Mouse (Mus musculus) common myeloid progenitor, adult 5-6 weeks (primary cell): ENCODE data around the gene Arvcf. TPM values are rescaled to one million over a fixed set of nuclear protein-coding genes. Genes with fewer than 3 reads are reported as not detected.
A peak's percentile ranks its signal among the peaks of the same experiment; 100 is the strongest.

Experiments used
- ATAC-seq: replicated peaks from 2 replicates; pipeline ENCODE4 v1.8.0; 2016; ENCODE audit warnings: low read depth, mild to moderate bottlenecking, moderate TSS enrichment, inconsistent platforms; ENCODE audit not compliant: poor library complexity, severe bottlenecking
- total RNA-seq: library from RNA; stranded (forward); fragments of 200-1000, 187-1606 nt; gene quantifications from 2 replicates; pipeline ENCODE4 v1.2.3, GENCODE M21; 2017

Arvcf gene
- total RNA-seq, 1 experiment from 2014 or later: 28.5 TPM

GRCm38 (mm10) chr16:18405091-18405854 is 57.3 kb downstream of the Arvcf start:
- no peak for ATAC-seq

DNA sequence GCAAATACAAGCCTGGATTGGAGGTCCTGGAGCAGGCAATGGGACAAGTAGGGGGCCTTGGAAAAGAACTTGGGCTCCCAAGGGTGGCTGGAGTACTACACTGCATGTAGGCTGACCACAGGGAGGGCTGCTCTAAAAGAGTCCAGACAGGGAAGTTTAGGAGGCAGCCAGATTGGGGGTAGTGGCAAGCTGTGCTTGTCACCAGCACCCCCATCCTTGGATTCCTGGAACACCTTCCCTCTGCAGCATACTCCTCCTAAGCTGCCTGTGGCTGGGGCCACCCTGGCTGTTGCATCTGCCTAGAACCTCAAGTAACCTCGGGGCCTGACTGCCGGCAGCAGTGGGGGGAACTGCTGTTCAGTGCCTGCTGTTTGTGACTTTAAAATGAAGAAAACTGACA is 57.9 kb downstream of the Arvcf start:
- ATAC-seq: no peak

DNA sequence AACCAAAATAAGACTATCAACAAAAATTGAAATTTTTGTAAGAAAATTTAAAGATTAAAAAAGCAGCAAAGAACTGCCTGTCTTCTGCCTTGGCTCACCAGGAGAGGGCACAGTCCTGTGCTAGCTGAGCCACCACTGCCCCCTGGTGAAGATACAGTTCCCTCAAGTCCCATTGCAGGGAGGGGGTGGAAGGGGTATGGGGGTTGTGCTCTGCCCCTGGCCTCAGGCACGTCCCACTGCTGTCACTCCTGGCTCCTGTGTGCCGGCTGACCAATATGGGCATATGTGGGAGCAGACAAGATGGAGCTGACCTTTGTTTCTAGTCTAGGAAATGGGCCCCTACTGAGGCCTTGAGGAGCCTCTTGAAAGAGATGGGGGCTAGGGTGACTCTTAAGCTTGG is 58.3 kb downstream of the Arvcf start:
- peak; percentile 86 for ATAC-seq

DNA sequence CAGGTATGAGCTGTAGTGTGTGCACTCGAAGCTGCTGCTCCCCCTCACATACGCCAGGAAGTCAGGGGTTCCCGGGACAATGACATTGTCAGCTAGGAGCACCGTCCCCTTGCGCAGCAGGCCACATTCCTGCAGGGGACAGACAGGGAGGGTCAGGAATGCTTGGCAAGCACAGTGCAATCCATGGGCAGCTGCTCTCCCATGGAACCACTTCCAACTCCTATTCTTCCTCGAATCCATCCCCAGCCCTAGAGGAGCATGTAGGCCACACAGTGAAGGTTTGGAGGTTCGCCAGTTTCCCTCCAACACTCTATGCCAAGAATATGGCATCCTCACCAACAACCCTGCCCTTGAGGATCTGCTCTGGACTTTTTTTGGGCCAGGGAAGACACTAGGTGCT is 59.9 kb downstream of the Arvcf start:
- ATAC-seq: no peak

DNA sequence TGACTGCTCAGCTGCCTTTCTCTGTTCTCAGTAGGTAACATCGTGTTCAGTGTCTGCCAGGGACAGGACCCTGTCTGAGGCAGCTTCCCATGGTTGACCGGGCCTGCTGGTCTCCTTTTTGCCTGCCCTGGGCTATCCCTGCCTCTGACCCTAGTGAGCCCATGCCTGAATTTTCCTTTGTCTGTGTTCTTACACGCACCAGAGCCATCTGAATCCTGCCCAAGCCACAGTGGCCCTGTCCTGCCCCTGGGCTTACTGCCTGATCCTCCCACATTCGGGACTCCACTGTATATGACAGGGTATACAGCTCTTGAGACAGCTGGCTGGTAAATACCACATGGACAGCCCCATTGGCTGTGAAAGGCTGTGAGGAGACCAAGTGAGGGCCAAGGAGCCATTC is 61.8 kb downstream of the Arvcf start:
- no peak for ATAC-seq

GRCm38 (mm10) chr16:18410418-18410817 is 62.4 kb downstream of the Arvcf start:
- ATAC-seq: no peak

DNA sequence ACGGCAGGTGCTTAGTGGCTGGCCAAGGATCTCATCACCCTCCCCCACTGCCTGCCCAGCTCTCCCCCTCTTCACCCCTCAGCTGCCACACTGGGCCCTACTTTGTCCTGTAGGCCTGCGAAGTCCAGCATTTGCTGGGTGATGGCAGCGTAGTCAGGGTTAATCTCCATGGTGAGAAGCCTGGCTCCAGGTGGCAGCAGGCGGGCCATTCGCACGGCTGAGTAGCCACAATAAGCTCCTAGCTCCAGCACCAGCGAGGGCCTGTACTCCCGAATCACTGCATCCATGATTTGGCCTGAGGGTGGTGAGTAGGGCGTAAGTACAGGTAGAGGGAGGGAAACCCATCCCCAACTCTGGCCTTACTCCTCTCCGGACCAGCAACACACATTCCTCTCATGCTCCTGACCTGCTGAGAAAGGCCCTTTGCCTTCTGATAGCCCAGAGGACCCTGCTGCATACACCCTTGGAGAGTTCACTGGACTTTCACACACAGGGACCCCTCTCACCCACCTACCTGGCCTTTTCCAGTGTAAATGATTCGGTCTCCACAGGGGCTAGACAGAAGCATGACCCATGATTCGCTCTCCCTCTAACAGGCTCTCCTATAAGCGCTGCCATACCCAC is 63.2 kb downstream of the Arvcf start:
- ATAC-seq: no peak

GRCm38 (mm10) chr16:18411802-18412476 is 64.0 kb downstream of the Arvcf start:
- ATAC-seq: peak; percentile 79

DNA sequence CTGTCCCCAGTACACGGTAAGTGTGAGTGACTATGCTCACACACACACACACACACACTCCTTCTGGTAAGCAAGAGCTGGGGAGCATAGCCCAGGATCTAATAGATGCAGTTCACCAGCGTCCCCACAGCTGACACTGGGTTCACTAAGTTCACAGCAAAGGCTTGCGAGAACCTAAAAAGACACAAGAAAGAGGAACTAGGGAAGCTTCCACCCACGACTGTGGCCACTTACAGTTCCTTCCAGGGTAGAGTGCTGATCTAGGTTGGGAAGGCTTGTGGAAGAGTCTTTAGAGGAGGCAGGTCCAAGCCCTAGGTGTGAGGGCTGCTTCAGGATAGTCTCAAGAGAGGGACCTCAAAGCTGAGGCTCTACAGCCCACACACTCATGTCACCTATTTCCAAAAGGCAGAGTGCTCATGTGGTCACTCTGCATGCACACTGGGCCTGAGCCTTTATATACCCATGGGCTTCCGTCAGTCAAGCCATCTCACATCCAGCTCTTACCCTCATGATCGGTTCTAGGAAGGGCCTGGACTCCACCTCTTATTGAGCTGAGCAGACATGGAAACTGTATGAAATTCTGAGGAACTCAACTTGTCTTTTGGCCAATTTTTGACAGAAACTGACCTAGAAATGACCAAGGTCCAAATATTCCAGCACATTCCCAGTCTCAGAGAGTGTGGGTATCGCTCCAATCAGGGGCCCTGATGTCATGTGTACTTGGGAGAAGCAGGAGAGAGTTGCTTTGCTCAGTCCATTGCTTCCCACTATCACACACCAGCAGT is 65.2 kb downstream of the Arvcf start:
- peak; percentile 50 for ATAC-seq

DNA sequence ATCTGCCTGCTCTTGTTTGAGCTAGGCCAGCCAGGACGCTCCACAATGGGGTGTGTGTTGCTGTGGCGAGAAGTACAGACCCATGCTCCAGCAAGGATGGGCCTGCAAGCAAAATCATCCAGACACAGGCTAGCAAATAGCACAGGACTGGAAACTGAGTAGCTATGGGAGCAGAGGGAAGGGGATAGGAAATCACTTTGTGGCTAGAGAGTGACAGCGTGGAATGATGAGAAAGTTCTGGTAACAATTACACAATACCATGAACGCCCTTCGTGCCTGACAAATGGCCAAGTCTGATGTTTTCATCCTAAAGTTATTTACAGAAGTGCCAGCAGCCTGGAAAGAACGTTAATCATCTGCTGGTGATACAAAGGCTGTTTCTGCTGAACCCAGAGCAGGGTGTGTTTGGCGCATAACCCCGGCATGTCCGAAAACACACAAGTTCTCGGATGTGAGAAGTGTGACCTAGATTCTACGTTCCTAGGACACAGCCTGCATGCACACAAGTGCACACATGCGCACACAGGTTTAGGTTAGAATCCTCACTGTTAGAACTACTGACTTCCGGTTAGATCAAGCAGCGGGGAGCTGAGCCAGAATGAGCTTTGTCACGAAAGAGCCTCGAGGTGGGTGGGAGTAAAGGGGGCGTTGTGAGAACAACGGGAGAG is 68.2 kb downstream of the Arvcf start:
- no peak for ATAC-seq

DNA sequence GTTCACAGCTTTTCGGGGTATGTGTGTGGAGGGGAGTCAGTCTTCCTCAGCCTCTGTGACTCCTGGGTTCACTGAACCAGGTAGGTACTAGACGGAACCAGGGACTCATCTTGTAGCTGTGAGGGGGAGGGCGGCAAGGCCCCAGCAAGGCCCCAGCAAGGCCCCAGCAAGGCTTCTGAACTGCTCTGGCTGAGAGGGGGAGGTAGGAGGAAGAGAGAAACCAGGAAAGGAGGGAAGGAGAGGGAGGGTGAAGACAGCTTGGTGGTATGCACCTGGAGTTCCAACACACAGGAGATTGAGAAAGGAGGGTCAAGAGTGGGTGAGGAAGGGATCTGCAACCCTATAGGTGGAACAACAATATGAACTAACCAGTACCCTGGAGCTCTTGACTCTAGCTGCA is 68.9 kb downstream of the Arvcf start:
- ATAC-seq: no peak

DNA sequence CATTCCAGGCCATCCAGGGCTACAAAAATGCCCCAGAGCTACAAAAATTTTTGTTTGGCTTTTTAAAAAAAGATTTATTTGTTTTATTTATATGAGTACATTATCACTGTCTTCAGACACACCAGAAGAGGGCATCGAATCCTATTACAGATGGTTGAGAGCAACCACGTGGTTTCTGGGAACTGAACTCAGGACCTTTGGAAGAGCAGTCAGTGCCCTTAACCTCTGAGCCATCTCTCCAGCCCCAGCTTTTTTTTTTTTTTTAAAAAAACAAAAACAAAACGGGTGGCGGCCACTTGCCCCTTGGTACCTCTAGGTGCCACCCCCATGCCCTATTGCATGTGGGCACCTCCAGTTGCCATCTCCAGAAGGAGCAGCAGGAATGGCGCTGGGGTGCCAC is 69.5 kb downstream of the Arvcf start:
- ATAC-seq: no peak

GRCm38 (mm10) chr16:18418756-18419602 is 71.0 kb downstream of the Arvcf start:
- peak; percentile 42 for ATAC-seq

DNA sequence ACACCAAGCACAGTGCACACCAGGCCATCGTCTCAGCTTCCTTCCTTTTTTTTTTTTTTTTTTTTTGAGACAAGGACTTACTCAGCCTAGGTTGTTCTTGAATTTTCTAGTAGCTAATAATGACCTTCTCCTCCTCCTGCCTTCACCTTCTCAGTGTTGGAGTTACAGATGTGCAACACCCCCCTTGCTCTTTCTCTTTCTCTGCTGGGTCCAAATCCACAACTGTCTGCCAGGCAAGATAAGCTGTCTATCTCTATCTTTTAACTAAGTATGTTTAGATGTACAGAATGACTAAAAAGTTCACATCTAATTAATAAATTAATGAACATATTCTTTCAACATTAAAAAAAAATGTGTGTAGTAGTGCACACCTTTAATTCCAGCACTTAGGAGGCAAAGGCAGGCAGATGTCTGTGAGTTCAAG is 71.6 kb downstream of the Arvcf start:
- no peak; the same call in 1 of the 2 replicates for ATAC-seq

DNA sequence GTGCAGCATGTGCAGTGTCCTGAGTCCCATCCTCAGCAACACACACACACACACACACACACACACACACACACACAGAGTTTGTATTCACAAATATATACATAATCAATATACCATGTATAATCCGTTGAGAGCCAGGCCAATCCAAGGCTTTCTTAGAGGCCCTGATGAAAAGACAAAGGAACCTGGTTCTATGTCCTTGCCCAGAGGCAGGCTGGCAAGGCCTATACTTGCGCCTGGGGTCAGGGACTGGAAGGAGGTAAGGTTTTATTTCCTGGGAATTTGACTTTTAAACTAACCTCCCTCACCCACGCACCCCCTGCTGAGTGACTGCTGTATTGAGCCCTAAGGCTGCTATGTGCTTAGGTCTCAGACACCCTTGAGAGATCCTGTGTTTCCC is 72.6 kb downstream of the Arvcf start:
- no peak for ATAC-seq

GRCm38 (mm10) chr16:18423203-18423914 is 75.4 kb downstream of the Arvcf start:
- no peak for ATAC-seq

GRCm38 (mm10) chr16:18423915-18424265 is 75.9 kb downstream of the Arvcf start:
- no peak for ATAC-seq

- no peak for ATAC-seq
Measured at GRCm38 (mm10) chr16:18424364-18425045, 76.5 kb downstream of the Arvcf start.
